Mouse (Mus musculus) ovary, adult 10 weeks (tissue): Measurements from ENCODE around the gene Rpl19. TPM values are rescaled to one million over a fixed set of nuclear protein-coding genes. Genes with fewer than 3 reads are reported as not detected.

Experiments used
- polyA plus RNA-seq: library from polyadenylated mRNA; stranded (reverse); fragments of 350-450 nt; fragmentation: Illumina TruSeq; extraction: RNeasy Lipid Tissue Mini Kit (QIAGEN cat#74804); gene quantifications from one replicate; pipeline ENCODE4 v1.2.3, GENCODE M21; 2014

Gene Rpl19
- 119 TPM for polyA plus RNA-seq

GRCm38 (mm10) chr11:98026570-98027296 is at the start of gene Rpl19:
Gene Rpl19 (plus strand): TSS chr11:98026710.

GRCm38 (mm10) chr11:97985727-97986677 is 40.5 kb upstream of the Rpl19 start, which contains the start of gene Plxdc1:
Gene Plxdc1 (minus strand): TSS chr11:97986444.

GRCm38 (mm10) chr11:97995564-97996288 is 30.8 kb upstream of the Rpl19 start, which contains the start of gene Arl5c:
Gene Arl5c (minus strand): TSS chr11:97996181.

GRCm38 (mm10) chr11:98022555-98023371 is 3.7 kb upstream of the Rpl19 start, which contains the start of gene Cacnb1:
Gene Cacnb1 (minus strand): TSS chr11:98023034.

GRCm38 (mm10) chr11:98052989-98053834 is 26.7 kb downstream of the Rpl19 start, which contains the start of gene Stac2:
Gene Stac2 (minus strand): TSS chr11:98053462.

Other genes starting within 250 kb of the Rpl19 start
- gene Rpl23, start 244.3 kb upstream of the Rpl19 start, polyA plus RNA-seq, result 3,292 TPM
- gene Lasp1, start 227.7 kb upstream of the Rpl19 start, polyA plus RNA-seq, result 27.7 TPM
- gene B230217C12Rik, start 185.9 kb upstream of the Rpl19 start, polyA plus RNA-seq, result 12.8 TPM
- 3.1 TPM for gene Fbxo47, start 142.6 kb upstream of the Rpl19 start, polyA plus RNA-seq
- gene Plxdc1, start 40.3 kb upstream of the Rpl19 start, polyA plus RNA-seq, result 0.20 TPM
- 1.7 TPM for gene Arl5c, start 30.5 kb upstream of the Rpl19 start, polyA plus RNA-seq
- gene Cacnb1, start 3.7 kb upstream of the Rpl19 start, polyA plus RNA-seq, result 0.20 TPM
- not detected for gene Stac2, start 26.8 kb downstream of the Rpl19 start, polyA plus RNA-seq
- 27.7 TPM for gene Fbxl20, start 123.7 kb downstream of the Rpl19 start, polyA plus RNA-seq
- 47.4 TPM for gene Med1, start 166.6 kb downstream of the Rpl19 start, polyA plus RNA-seq
- 39.3 TPM for gene Cdk12, start 176.3 kb downstream of the Rpl19 start, polyA plus RNA-seq